ENCODE assay signal across 11 mouse cellular contexts in genomic region chr9:63759973-63760722, GRCm38 (mm10). TPM values are rescaled to one million over a fixed set of nuclear protein-coding genes. Genes with fewer than 3 reads are reported as not detected.
DNase-seq lines count a peak whose midpoint lies in the region; ATAC-seq and TF ChIP-seq lines count a peak whose summit lies in the region.
"Had no signal": no experiment of that assay in that cellular context is flagged by ENCODE, and none has a peak within 500 bp of the region (broad histone marks: within the 10 kb centered on the region; RNA-seq: fewer than 3 reads in every experiment).

No protein-coding gene starts in this region.

- peaks cover 3% of the 10 kb centered on the region; the same call in 1 of the 2 replicates for H3K79me2 ChIP-seq in liver, adult 2 months (ENCODE audit: control insufficient read depth, insufficient read depth, low read length)

- H3K36me3 ChIP-seq in liver, adult 2 months (ENCODE audit: control insufficient read depth, insufficient read depth, low read length), result no peaks in the 10 kb centered on the region
- no peaks in the 10 kb centered on the region for H3K36me3 ChIP-seq in intestine, embryonic 14.5 days (ENCODE audit: control insufficient read depth, insufficient read depth, low read length)
- H3K36me3 ChIP-seq in kidney, embryonic 16.5 days (ENCODE audit: insufficient read depth, low read length), result no peaks in the 10 kb centered on the region
- no peaks in the 10 kb centered on the region for H3K36me3 ChIP-seq in liver, embryonic 15.5 days (replicated peaks)
- H3K36me3 ChIP-seq: hindbrain, embryonic 12.5 days had no signal

- intact Hi-C loops in gastrocnemius, postnatal 36 days (cut with DNase I), result loop anchor here (2.0 to 5.0 kb wide), 2 partner anchors 21 to 82 kb away; no protein-coding TSS in a partner anchor
- intact Hi-C loops in heart, postnatal 36 days (cut with DNase I), result loop anchor here (5.0 to 10.0 kb wide), 4 partner anchors 82 to 625 kb away; partner anchors contain the start of genes Aagab and Iqch

- H3K4me3 ChIP-seq in liver, adult 2 months (ENCODE audit: insufficient read depth, low read depth, low read length), result no peak overlapping the region
- H3K4me3 ChIP-seq in intestine, embryonic 14.5 days (ENCODE audit: low read depth, low read length), result no peak overlapping the region
- no peak overlapping the region for H3K4me3 ChIP-seq in kidney, embryonic 16.5 days (ENCODE audit: low read length)
- no peak overlapping the region for H3K4me3 ChIP-seq in liver, embryonic 15.5 days (replicated peaks)

- peaks cover 19% of the 10 kb centered on the region for H3K4me1 ChIP-seq in liver, adult 2 months (ENCODE audit: control insufficient read depth, insufficient read depth, low read length)
- peaks cover 27% of the 10 kb centered on the region for H3K4me1 ChIP-seq in intestine, embryonic 14.5 days (replicated peaks; ENCODE audit: control insufficient read depth, insufficient read depth, low read length)
- peaks cover 36% of the 10 kb centered on the region for H3K4me1 ChIP-seq in kidney, embryonic 16.5 days (ENCODE audit: insufficient read depth, low read length)
- H3K4me1 ChIP-seq in liver, embryonic 15.5 days (replicated peaks), result peaks cover 59% of the 10 kb centered on the region

- DNase-seq in liver, adult 2 months (ENCODE audit: extremely low read depth, low read depth, low spot score), result peak; percentile 97
- DNase-seq in liver, result no peak
- DNase-seq in intestine, embryonic 14.5 days (ENCODE audit: low spot score), result no peak
- no peak for DNase-seq in gastrocnemius, postnatal 36 days
- DNase-seq in adrenal gland, adult 8-10 months, result no peak
- no peak for DNase-seq in heart, postnatal 36 days
- DNase-seq: lung, adult 18-20 months; right cerebral cortex, postnatal 14 days had no signal

- TF ChIP-seq POLR2A in liver, adult 2 months (IDR thresholded peaks at IDR 0.05; ENCODE audit: extremely low read depth, insufficient read depth, low read length), result no peak

- WGBS in liver, adult 2 months, result 24% methylated on average over 7 of the region's 7 CpGs
- 73% methylated on average over 7 of the region's 7 CpGs for WGBS in intestine, embryonic 14.5 days
- WGBS in kidney, embryonic 16.5 days, result 68% methylated on average over 7 of the region's 7 CpGs
- WGBS in liver, embryonic 15.5 days (ENCODE audit: insufficient replicate concordance), result 56% methylated on average over 7 of the region's 7 CpGs

- no peaks in the 10 kb centered on the region for H3K9me3 ChIP-seq in intestine, embryonic 14.5 days (ENCODE audit: control insufficient read depth, low read length)
- no peaks in the 10 kb centered on the region for H3K9me3 ChIP-seq in kidney, embryonic 16.5 days (ENCODE audit: low read length)
- no peaks in the 10 kb centered on the region for H3K9me3 ChIP-seq in liver, embryonic 15.5 days (replicated peaks)

- H3K27me3 ChIP-seq in liver, adult 2 months (ENCODE audit: control insufficient read depth, insufficient read depth, low read length), result no peaks in the 10 kb centered on the region
- H3K27me3 ChIP-seq in intestine, embryonic 14.5 days (replicated peaks; ENCODE audit: control insufficient read depth, insufficient read depth, low read length), result no peaks in the 10 kb centered on the region
- no peaks in the 10 kb centered on the region for H3K27me3 ChIP-seq in kidney, embryonic 16.5 days (ENCODE audit: insufficient read depth, low read length)
- H3K27me3 ChIP-seq in liver, embryonic 15.5 days, result no peaks in the 10 kb centered on the region
- H3K27me3 ChIP-seq: hindbrain, embryonic 12.5 days had no signal

- no peak for ATAC-seq in intestine, embryonic 14.5 days (replicated peaks; ENCODE audit: low FRiP score, low TSS enrichment, low read depth)
- no peak for ATAC-seq in kidney, embryonic 16.5 days (ENCODE audit: low FRiP score, low TSS enrichment)
- no peak for ATAC-seq in liver, embryonic 15.5 days (ENCODE audit: insufficient read depth)

- peak overlapping the region; percentile 93 for H3K27ac ChIP-seq in liver, adult 2 months (replicated peaks; ENCODE audit: insufficient read depth, low read depth, low read length)
- peak overlapping the region; percentile 40; the same call in 1 of the 2 replicates for H3K27ac ChIP-seq in intestine, embryonic 14.5 days (ENCODE audit: low read depth)
- peak overlapping the region; percentile 98 for H3K27ac ChIP-seq in kidney, embryonic 16.5 days (ENCODE audit: low read length)
- peak overlapping the region; percentile 94 for H3K27ac ChIP-seq in liver, embryonic 15.5 days (replicated peaks)
- H3K27ac ChIP-seq: hindbrain, embryonic 12.5 days had no signal

- peak overlapping the region; percentile 95 for H3K4me2 ChIP-seq in intestine, embryonic 14.5 days (ENCODE audit: low read length)
- no peak overlapping the region for H3K4me2 ChIP-seq in kidney, embryonic 16.5 days (replicated peaks; ENCODE audit: low read depth, low read length)
- peak overlapping the region; percentile 99 for H3K4me2 ChIP-seq in liver, embryonic 15.5 days

- no peak for TF ChIP-seq CTCF in liver, adult 2 months (IDR thresholded peaks at IDR 0.05; ENCODE audit: low read depth, low read length)

- peak overlapping the region; percentile 81 for H3K9ac ChIP-seq in liver, adult 2 months (ENCODE audit: low read depth, low read length)
- no peak overlapping the region for H3K9ac ChIP-seq in intestine, embryonic 14.5 days (ENCODE audit: low read length)
- no peak overlapping the region for H3K9ac ChIP-seq in kidney, embryonic 16.5 days (replicated peaks; ENCODE audit: low read length)
- peak overlapping the region; percentile 1; the same call in 1 of the 2 replicates for H3K9ac ChIP-seq in liver, embryonic 15.5 days

RNA-seq across cellular contexts. Expression of gene Smad3, which starts 2.4 kb away (rescaled TPM):
- 5.7 and 8.1 TPM in 2 replicates for total RNA-seq in liver, adult 2 months (2014; rRNA removed)
- 7.8 and 8.9 TPM in 2 replicates for polyA plus RNA-seq in liver, adult 2 months (2012; rRNA removed)
- 12.7 and 14.3 TPM in 2 replicates for polyA plus RNA-seq in intestine, embryonic 14.5 days (2014; fragmentation: Nextera tagmentation; extraction: Ambion mirVana)
- polyA plus RNA-seq in kidney, embryonic 16.5 days (2015; fragmentation: Nextera tagmentation; extraction: Ambion mirVana), result 27.8 and 27.9 TPM in 2 replicates
- 3.0 TPM in 2 replicates for polyA plus RNA-seq in liver, embryonic 15.5 days (2015; fragmentation: Nextera tagmentation; extraction: Ambion mirVana)
- 10 to 100 TPM; 46.3 to 56.9 TPM for total RNA-seq in gastrocnemius, postnatal 36 days (2021)
- total RNA-seq in adrenal gland, adult 8-10 months (2022), result 10 to 100 TPM; 27.0 to 49.6 (median 37.1) TPM
- total RNA-seq in heart, postnatal 36 days (2021), result 10 to 100 TPM; 12.5 to 13.2 TPM

Comparison
In these comparisons a context has a peak if more than half of its experiments do, and no peak if none do; other contexts are left out.
1. H3K27ac ChIP-seq: peak in every context shown above with its lines; median percentile 98 in kidney, embryonic 16.5 days; 94 in liver, embryonic 15.5 days; 93 in liver, adult 2 months; 40 in intestine, embryonic 14.5 days.
2. H3K9ac ChIP-seq: peak in liver, adult 2 months (single experiment) and liver, embryonic 15.5 days (single experiment); none in intestine, embryonic 14.5 days (single experiment) and kidney, embryonic 16.5 days (single experiment).